Mouse (Mus musculus) forebrain, embryonic 14.5 days (tissue): ENCODE measurements around the gene Snrpa. TPM values are rescaled to one million over a fixed set of nuclear protein-coding genes. Genes with fewer than 3 reads are reported as not detected.

ENCODE experiments used
- ATAC-seq: fragments of 200-750 bp; cut with Nextera tagmentation; 2 replicates; pipeline ENCODE4 v1.8.0; 2017; ENCODE audit warnings: mild to moderate bottlenecking, moderate library complexity
- DNase-seq: peaks from one replicate; pipeline ENCODE4 v3.0.0-alpha.2; 2015; ENCODE audit warnings: low spot score
- H3K27ac ChIP-seq: fragments of 300-500 bp; sonication (generic); 2 replicates; pipeline ENCODE4 v1.5.1; 2014; ENCODE audit warnings: low read depth, mild to moderate bottlenecking, control low read depth, low read length, moderate library complexity
- H3K27me3 ChIP-seq: fragments of 300-500 bp; sonication (generic); replicated peaks from 2 replicates; pipeline ENCODE4 v1.6.1; 2014; ENCODE audit warnings: low read length, control low read depth, mixed read lengths; ENCODE audit not compliant: control insufficient read depth, insufficient read depth
- H3K36me3 ChIP-seq: fragments of 300-500 bp; sonication (generic); 2 replicates; pipeline ENCODE4 v1.6.1; 2014; ENCODE audit warnings: low read length, control low read depth; ENCODE audit not compliant: control insufficient read depth, insufficient read depth
- H3K4me1 ChIP-seq: fragments of 300-500 bp; sonication (generic); 2 replicates; pipeline ENCODE4 v1.6.1; 2014; ENCODE audit warnings: antibody characterized with exemption, low read length, control low read depth; ENCODE audit not compliant: control insufficient read depth, insufficient read depth
- H3K4me2 ChIP-seq: fragments of 300-500 bp; sonication (generic); 2 replicates; pipeline ENCODE4 v1.6.1; 2014; ENCODE audit warnings: mild to moderate bottlenecking, control low read depth, low read length
- H3K4me3 ChIP-seq: fragments of 300-500 bp; sonication (generic); 2 replicates; pipeline ENCODE4 v1.5.1; 2014; ENCODE audit warnings: low read depth, low read length, control low read depth
- H3K9ac ChIP-seq: fragments of 300-500 bp; sonication (generic); 2 replicates; pipeline ENCODE4 v1.6.1; 2014; ENCODE audit warnings: mild to moderate bottlenecking, low read length, control low read depth, moderate library complexity
- H3K9me3 ChIP-seq: fragments of 300-500 bp; sonication (generic); replicated peaks from 2 replicates; pipeline ENCODE4 v1.6.1; 2016; ENCODE audit warnings: low read length, control low read depth, mixed read lengths; ENCODE audit not compliant: control insufficient read depth
- WGBS: fragments of 180-500 bp; shearing (Covaris S2); extraction: QIAGEN DNeasy Blood & Tissue Kit; methylation state at CpG from one replicate; pipeline ENCODE4 v1.1.7; 2014; 5-methylcytosine and 5-hydroxymethylcytosine counted together
- polyA plus RNA-seq: library from polyadenylated mRNA; unstranded; fragments of >200 nt; fragmentation: Nextera tagmentation; extraction: Ambion mirVana; gene quantifications from 2 replicates; pipeline ENCODE4 v1.2.1, GENCODE M21; 2014

The Snrpa gene
- polyA plus RNA-seq, 1 experiment from 2014 or later, result 273 TPM

GRCm38 (mm10) chr7:27192434-27192833, 3.6 kb downstream of the Snrpa start:
- H3K27me3 ChIP-seq, result no peaks in the 10 kb centered on the region
- no peaks in the 10 kb centered on the region for H3K9me3 ChIP-seq
- H3K4me1 ChIP-seq, result peaks cover 11% of the 10 kb centered on the region
- 96% methylated on average over 5 of the region's 5 CpGs for WGBS
- H3K4me3 ChIP-seq, result no peak overlapping the region
- H3K27ac ChIP-seq, result no peak overlapping the region
- ATAC-seq (no peak), DNase-seq (no peak)
- no peak overlapping the region for H3K4me2 ChIP-seq
- H3K9ac ChIP-seq, result no peak overlapping the region
- peaks cover 70% of the 10 kb centered on the region for H3K36me3 ChIP-seq

- Histone ChIP-seq H3K9me3 (no peaks in the 10 kb centered on the region), H3K4me2 (no peak overlapping the region), H3K27me3 (no peaks in the 10 kb centered on the region), H3K4me1 (peaks cover 4% of the 10 kb centered on the region), H3K36me3 (peaks cover 99% of the 10 kb centered on the region), H3K9ac (no peak overlapping the region), H3K27ac (no peak overlapping the region), H3K4me3 (no peak overlapping the region)
- DNase-seq (no peak), ATAC-seq (no peak)
- 95% methylated on average over 10 of the region's 10 CpGs for WGBS
These were observed 6.7 kb downstream of the Snrpa start for GRCm38 (mm10) chr7:27189271-27189931.

GRCm38 (mm10) chr7:27185986-27186385, 10.1 kb downstream of the Snrpa start:
- WGBS, result 94% methylated on average over 5 of the region's 5 CpGs
- ATAC-seq (no peak), DNase-seq (no peak)
- Histone ChIP-seq H3K36me3 (peaks cover 76% of the 10 kb centered on the region), H3K9ac (no peak overlapping the region), H3K9me3 (no peaks in the 10 kb centered on the region), H3K27me3 (no peaks in the 10 kb centered on the region), H3K27ac (no peak overlapping the region), H3K4me2 (no peak overlapping the region), H3K4me3 (no peak overlapping the region), H3K4me1 (no peaks in the 10 kb centered on the region)

- ATAC-seq, result no peak; the same call in 1 of the 2 replicates
- peak; percentile 38 for DNase-seq
- Histone ChIP-seq H3K9ac (no peak overlapping the region), H3K27me3 (no peaks in the 10 kb centered on the region), H3K4me2 (no peak overlapping the region), H3K9me3 (no peaks in the 10 kb centered on the region), H3K4me3 (no peak overlapping the region), H3K27ac (no peak overlapping the region), H3K4me1 (no peaks in the 10 kb centered on the region), H3K36me3 (peaks cover 66% of the 10 kb centered on the region)
- 69% methylated on average over 3 of the region's 3 CpGs for WGBS
These were observed 11.1 kb downstream of the Snrpa start for GRCm38 (mm10) chr7:27184964-27185363.

GRCm38 (mm10) chr7:27182498-27182897, 13.6 kb downstream of the Snrpa start:
- Histone ChIP-seq H3K4me1 (peaks cover 4% of the 10 kb centered on the region; the same call in 1 of the 2 replicates), H3K27me3 (no peaks in the 10 kb centered on the region), H3K4me2 (no peak overlapping the region), H3K27ac (no peak overlapping the region), H3K9ac (no peak overlapping the region), H3K36me3 (peaks cover 41% of the 10 kb centered on the region), H3K9me3 (no peaks in the 10 kb centered on the region), H3K4me3 (no peak overlapping the region)
- peak; percentile 28 for DNase-seq
- no peak for ATAC-seq
- WGBS, result 51% methylated on average over 1 of the region's 1 CpGs

GRCm38 (mm10) chr7:27180837-27181695, 15.0 kb downstream of the Snrpa start, which contains the start of the genes Gm21983 and Mia:
Gm21983 (minus strand) TSS chr7:27181086.
Mia (minus strand) TSS chr7:27181157.
- H3K36me3 ChIP-seq, result peaks cover 27% of the 10 kb centered on the region
- no peak within 1 kb of the TSS for H3K4me2 ChIP-seq
- ATAC-seq, result no peak
- no peaks in the 10 kb centered on the region for H3K27me3 ChIP-seq
- no peak for DNase-seq
- no peak within 1 kb of the TSS for H3K4me3 ChIP-seq
- H3K4me1 ChIP-seq, result peaks cover 4% of the 10 kb centered on the region; the same call in 1 of the 2 replicates
- no peaks in the 10 kb centered on the region for H3K9me3 ChIP-seq
- 68% methylated on average over 14 of the region's 14 CpGs for whole genome bisulfite sequencing
- H3K27ac ChIP-seq, result peak within 1 kb of the TSS; percentile 9; the same call in 1 of the 2 replicates
- no peak within 1 kb of the TSS for H3K9ac ChIP-seq

- no peak overlapping the region for H3K4me3 ChIP-seq
- 47% methylated on average over 5 of the region's 5 CpGs for WGBS
- peak overlapping the region; percentile 9; the same call in 1 of the 2 replicates for H3K27ac ChIP-seq
- DNase-seq, result no peak
- H3K9ac ChIP-seq, result no peak overlapping the region
- no peak overlapping the region for H3K4me2 ChIP-seq
- peaks cover 17% of the 10 kb centered on the region for H3K36me3 ChIP-seq
- no peaks in the 10 kb centered on the region for H3K27me3 ChIP-seq
- peaks cover 4% of the 10 kb centered on the region; the same call in 1 of the 2 replicates for H3K4me1 ChIP-seq
- no peak for ATAC-seq
- H3K9me3 ChIP-seq, result no peaks in the 10 kb centered on the region
These were observed 16.0 kb downstream of the Snrpa start for GRCm38 (mm10) chr7:27180036-27180435.

GRCm38 (mm10) chr7:27179217-27179918, 16.7 kb downstream of the Snrpa start:
- DNase-seq (no peak), ATAC-seq (no peak)
- Histone ChIP-seq H3K4me1 (peaks cover 4% of the 10 kb centered on the region; the same call in 1 of the 2 replicates), H3K9me3 (no peaks in the 10 kb centered on the region), H3K4me2 (peak overlapping the region; percentile 46), H3K4me3 (peak overlapping the region; percentile 61), H3K9ac (peak overlapping the region; percentile 40), H3K36me3 (peaks cover 15% of the 10 kb centered on the region), H3K27me3 (no peaks in the 10 kb centered on the region), H3K27ac (peak overlapping the region; percentile 65)
- WGBS, result 46% methylated on average over 16 of the region's 16 CpGs
